39 mouse cellular contexts compared by ENCODE assay signal in genomic region chr4:149498901-149499300, GRCm38 (mm10). TPM values are rescaled to one million over a fixed set of nuclear protein-coding genes. Genes with fewer than 3 reads are reported as not detected.
"Had no signal": no experiment of that assay in that cellular context is flagged by ENCODE, and none has a peak within 500 bp of the region (broad histone marks: within the 10 kb centered on the region; RNA-seq: fewer than 3 reads in every experiment).

No protein-coding gene starts in this region.

- H3K9ac ChIP-seq: heart, embryonic 13.5 days; heart, embryonic 15.5 days; hindbrain, embryonic 13.5 days; hindbrain, embryonic 15.5 days; kidney, embryonic 15.5 days; limb, embryonic 13.5 days had no signal

- H3K9me3 ChIP-seq: heart, embryonic 13.5 days; heart, embryonic 15.5 days; hindbrain, embryonic 13.5 days; hindbrain, embryonic 15.5 days; kidney, embryonic 15.5 days; limb, embryonic 13.5 days had no signal

- DNase-seq: gastrocnemius, postnatal 14 days; gastrocnemius, postnatal 36 days; heart, adult 11 months; heart, adult 2 months; heart, postnatal 14 days; heart, postnatal 36 days; kidney, adult 11 months; kidney, adult 2 months; kidney, adult 9 months; kidney, postnatal 14 days; kidney, postnatal 36 days; layer of hippocampus, adult 9-11 months; layer of hippocampus, postnatal 36 days; left cerebral cortex, postnatal 4 days had no signal

- H3K27ac ChIP-seq: heart, adult 2 months; heart, embryonic 13.5 days; heart, embryonic 15.5 days; hindbrain, embryonic 13.5 days; hindbrain, embryonic 15.5 days; hindbrain, postnatal 0 days; kidney, embryonic 15.5 days; kidney, postnatal 0 days; limb, embryonic 13.5 days had no signal

- H3K4me2 ChIP-seq: heart, embryonic 11.5 days; heart, embryonic 13.5 days; heart, embryonic 15.5 days; hindbrain, embryonic 13.5 days; hindbrain, embryonic 15.5 days; kidney, embryonic 15.5 days; limb, embryonic 13.5 days had no signal

- H3K27me3 ChIP-seq: heart, embryonic 13.5 days; heart, embryonic 15.5 days; hindbrain, embryonic 13.5 days; hindbrain, embryonic 15.5 days; kidney, embryonic 15.5 days; limb, embryonic 13.5 days had no signal

- ATAC-seq: hindbrain, postnatal 0 days; intestine, embryonic 16.5 days had no signal

- H3K4me3 ChIP-seq: heart, adult 2 months; heart, embryonic 13.5 days; heart, embryonic 15.5 days; hindbrain, embryonic 13.5 days; hindbrain, embryonic 15.5 days; kidney, embryonic 15.5 days; limb, embryonic 13.5 days had no signal

- H3K4me1 ChIP-seq: heart, embryonic 13.5 days; heart, embryonic 15.5 days; hindbrain, embryonic 13.5 days; hindbrain, embryonic 15.5 days; kidney, embryonic 15.5 days had no signal

RNA-seq across cellular contexts. Expression of gene Tmem274, which starts 21.7 kb away (rescaled TPM):
- total RNA-seq: gastrocnemius, adult 18-20 months; gastrocnemius, adult 8-10 months; gastrocnemius, postnatal 14 days; gastrocnemius, postnatal 36 days; heart, adult 2 months; heart, postnatal 14 days; heart, postnatal 36 days; hematopoietic stem cell, adult 5-6 weeks; hindbrain, postnatal 0 days; layer of hippocampus, adult 18-20 months; layer of hippocampus, adult 8-10 months; layer of hippocampus, postnatal 14 days; layer of hippocampus, postnatal 36 days; left cerebral cortex, adult 18-20 months; left cerebral cortex, adult 8-10 months; left cerebral cortex, postnatal 10 days; left cerebral cortex, postnatal 25 days; left cerebral cortex, postnatal 4 days had no signal
- polyA plus RNA-seq: gonadal fat pad, adult 2 months; heart, adult 2 months; heart, embryonic 11.5 days; heart, embryonic 13.5 days; hindbrain, embryonic 11.5 days; hindbrain, embryonic 13.5 days; hindbrain, postnatal 0 days; intestine, embryonic 14.5 days; kidney, adult 2 months; kidney, postnatal 0 days; large intestine, adult 2 months; limb, embryonic 11.5 days had no signal

RNA-seq across cellular contexts. Expression of gene Rbp7, which starts 44.1 kb away (rescaled TPM):
- total RNA-seq: hematopoietic stem cell, adult 5-6 weeks; hindbrain, postnatal 0 days; layer of hippocampus, adult 18-20 months; layer of hippocampus, adult 8-10 months; layer of hippocampus, postnatal 14 days; layer of hippocampus, postnatal 36 days; left cerebral cortex, adult 18-20 months; left cerebral cortex, adult 8-10 months; left cerebral cortex, postnatal 25 days; left cerebral cortex, postnatal 4 days had no signal
- polyA plus RNA-seq: hindbrain, embryonic 11.5 days; hindbrain, embryonic 13.5 days; hindbrain, embryonic 15.5 days; hindbrain, postnatal 0 days; limb, embryonic 11.5 days had no signal
